In the genomic region with DNA sequence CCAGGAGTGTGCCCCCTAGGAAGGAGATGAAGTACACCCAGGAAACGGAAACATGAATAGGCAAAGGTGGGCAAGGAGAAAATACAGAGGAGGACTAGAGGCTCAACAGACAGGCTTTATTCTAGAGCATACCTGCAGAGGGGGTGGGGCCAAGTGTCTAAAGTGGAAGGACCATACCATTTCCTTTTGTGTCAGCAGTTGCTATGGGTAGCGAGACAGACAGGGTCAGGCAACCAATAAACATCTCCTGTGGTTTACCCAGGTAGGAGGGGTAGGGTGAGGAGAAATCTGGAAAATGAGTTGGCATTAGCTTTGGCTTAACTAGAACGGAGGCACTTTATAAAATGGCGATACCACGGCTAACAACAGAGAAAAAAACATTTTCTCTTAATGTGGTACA, we compare ENCODE assay signal across 7 mouse cellular contexts. TPM values are rescaled to one million over a fixed set of nuclear protein-coding genes. Genes with fewer than 3 reads are reported as not detected.
DNase-seq lines count a peak whose midpoint lies in the region; ATAC-seq and TF ChIP-seq lines count a peak whose summit lies in the region.

No protein-coding gene starts in this region.

- H3K36me3 ChIP-seq in ES-E14 (ENCODE audit: control insufficient read depth, insufficient read depth, low read length, poor library complexity, severe bottlenecking) = peaks cover 23% of the 10 kb centered on the region
- peaks cover 3% of the 10 kb centered on the region for H3K36me3 ChIP-seq in forebrain, embryonic 11.5 days (ENCODE audit: control insufficient read depth, insufficient read depth, low read length)
- H3K36me3 ChIP-seq in kidney, embryonic 14.5 days (ENCODE audit: control insufficient read depth, insufficient read depth, low read length) = peaks cover 27% of the 10 kb centered on the region
- peaks cover 13% of the 10 kb centered on the region for H3K36me3 ChIP-seq in thymus, adult 2 months (ENCODE audit: control insufficient read depth, insufficient read depth, low read length)

- peak overlapping the region; percentile 75; the same call in 1 of the 2 replicates for H3K4me2 ChIP-seq in forebrain, embryonic 11.5 days (ENCODE audit: low read depth, low read length, severe bottlenecking)
- H3K4me2 ChIP-seq in kidney, embryonic 14.5 days (replicated peaks; ENCODE audit: low read depth, low read length) = peak overlapping the region; percentile 67

- no peak overlapping the region for H3K27ac ChIP-seq in ES-E14 (ENCODE audit: insufficient read depth, low read depth, low read length, poor library complexity, severe bottlenecking)
- no peak overlapping the region for H3K27ac ChIP-seq in forebrain, embryonic 11.5 days (ENCODE audit: low read depth, low read length)
- peak overlapping the region; percentile 92; the same call in 1 of the 2 replicates for H3K27ac ChIP-seq in kidney, embryonic 14.5 days (ENCODE audit: low read depth, low read length)
- no peak overlapping the region for H3K27ac ChIP-seq in thymus, adult 2 months (ENCODE audit: control insufficient read depth, insufficient read depth, low read length)

- peaks cover 3 to 7% of the 10 kb centered on the region in 2 experiments; a peak in 2 of 4 replicates for H3K4me1 ChIP-seq in ES-E14 (ENCODE audit: control insufficient read depth in 2 of 2, insufficient read depth in 2 of 2, low read length in 2 of 2, poor library complexity in 1 of 2)
- H3K4me1 ChIP-seq in forebrain, embryonic 11.5 days (replicated peaks; ENCODE audit: control insufficient read depth, insufficient read depth, low read length) = peaks cover 5% of the 10 kb centered on the region; the same call in 1 of the 2 replicates
- H3K4me1 ChIP-seq in kidney, embryonic 14.5 days (ENCODE audit: control insufficient read depth, insufficient read depth, low read length) = peaks cover 13% of the 10 kb centered on the region
- H3K4me1 ChIP-seq in thymus, adult 2 months (replicated peaks; ENCODE audit: control insufficient read depth, insufficient read depth, low read length) = peaks cover 16% of the 10 kb centered on the region

- TF ChIP-seq POLR2A in thymus, adult 2 months (IDR thresholded peaks at IDR 0.05; ENCODE audit: control insufficient read depth, extremely low read depth, insufficient read depth, low read length, poor library complexity) = no peak

- peak overlapping the region in 1 of 2 experiments; percentile 85; a peak in 2 of 4 replicates for H3K4me3 ChIP-seq in ES-E14 (ENCODE audit: insufficient read depth in 1 of 2, low read depth in 1 of 2, low read length in 2 of 2, poor library complexity in 1 of 2, severe bottlenecking in 1 of 2)
- H3K4me3 ChIP-seq in forebrain, embryonic 11.5 days (ENCODE audit: low read depth, low read length) = peak overlapping the region; percentile 67; the same call in 1 of the 2 replicates
- H3K4me3 ChIP-seq in kidney, embryonic 14.5 days (ENCODE audit: low read length) = peak overlapping the region; percentile 79
- H3K4me3 ChIP-seq in thymus, adult 2 months (ENCODE audit: control insufficient read depth, insufficient read depth, low read length) = no peak overlapping the region

- no peaks in the 10 kb centered on the region for H3K9me3 ChIP-seq in ES-E14 (ENCODE audit: control insufficient read depth, insufficient read depth, low read depth, low read length)
- no peaks in the 10 kb centered on the region; the same call in 1 of the 2 replicates for H3K9me3 ChIP-seq in forebrain, embryonic 11.5 days (ENCODE audit: control insufficient read depth, low read length)
- H3K9me3 ChIP-seq in kidney, embryonic 14.5 days (ENCODE audit: control insufficient read depth, low read length) = no peaks in the 10 kb centered on the region

- no peak for ATAC-seq in forebrain, embryonic 11.5 days (replicated peaks; ENCODE audit: low FRiP score)
- ATAC-seq in kidney, embryonic 14.5 days (ENCODE audit: low FRiP score, low TSS enrichment) = no peak

- no peaks in the 10 kb centered on the region for H3K27me3 ChIP-seq in forebrain, embryonic 11.5 days (ENCODE audit: control insufficient read depth, insufficient read depth, low read length)
- H3K27me3 ChIP-seq in kidney, embryonic 14.5 days (ENCODE audit: control insufficient read depth, insufficient read depth, low read length) = no peaks in the 10 kb centered on the region
- no peaks in the 10 kb centered on the region for H3K27me3 ChIP-seq in thymus, adult 2 months (ENCODE audit: control insufficient read depth, insufficient read depth, low read length)

- no peak overlapping the region for H3K9ac ChIP-seq in ES-E14 (ENCODE audit: insufficient read depth, low read depth, low read length, poor library complexity, severe bottlenecking)
- H3K9ac ChIP-seq in forebrain, embryonic 11.5 days (ENCODE audit: low read length) = no peak overlapping the region; the same call in 1 of the 2 replicates
- H3K9ac ChIP-seq in kidney, embryonic 14.5 days (ENCODE audit: low read depth, low read length) = 0 out of 2 replicates have a peak overlapping the region, but pooled peaks have one; percentile 89

- no peak for TF ChIP-seq CTCF in thymus, adult 2 months (IDR thresholded peaks at IDR 0.05; ENCODE audit: borderline replicate concordance, control insufficient read depth, extremely low read depth, insufficient read depth, low read length, poor library complexity)

- peak; percentile 80 for DNase-seq in CD4-positive, CD25-positive, alpha-beta regulatory T cell, adult 2 months (ENCODE audit: low read depth, low spot score)
- no peak for DNase-seq in ES-E14 (ENCODE audit: low read depth, low spot score)
- DNase-seq in forebrain, embryonic 11.5 days (ENCODE audit: low spot score) = no peak
- DNase-seq in lung, postnatal 36 days = peak; percentile 90
- peak; percentile 73 for DNase-seq in thymus, adult 2 months
- no peak for DNase-seq in layer of hippocampus, adult 18-20 months (ENCODE audit: low spot score in 2 of 2)

- in situ Hi-C loops in ES-E14 (cut with MboI; ENCODE audit: low sequenced_read_pairs in 2 of 2, unreplicated experiment in 2 of 2) = no loop called here

- WGBS in forebrain, embryonic 11.5 days = 66% methylated on average over 5 of the region's 5 CpGs
- WGBS in kidney, embryonic 14.5 days = 63% methylated on average over 5 of the region's 5 CpGs
- 41% methylated on average over 5 of the region's 5 CpGs for WGBS in thymus, adult 2 months

TF ChIP-seq in ES-E14, 5 proteins besides CTCF, POLR2A, EP300 and RAD21:
- TF ChIP-seq MAFK (IDR thresholded peaks at IDR 0.05; ENCODE audit: insufficient read depth, low read depth, low read length) (0 out of 2 replicates have a peak, but pooled peaks have one; percentile 6), ZC3H11A (IDR thresholded peaks at IDR 0.05; ENCODE audit: borderline replicate concordance, low read depth, low read length) (no peak)

RNA-seq across cellular contexts. Expression of a gene that starts 1.1 kb away (rescaled TPM):
- 6.1 and 9.0 TPM in 2 replicates for total RNA-seq in ES-E14 (2012; rRNA removed)
- polyA plus RNA-seq in forebrain, embryonic 11.5 days (2014; fragmentation: Nextera tagmentation; extraction: Ambion mirVana) = 8.1 and 10.1 TPM in 2 replicates
- 8.7 and 13.0 TPM in 2 replicates for polyA plus RNA-seq in kidney, embryonic 14.5 days (2014; fragmentation: Nextera tagmentation; extraction: Ambion mirVana)
- 33.3 and 36.8 TPM in 2 replicates for polyA plus RNA-seq in thymus, adult 2 months (2012; rRNA removed)
- total RNA-seq in layer of hippocampus, adult 18-20 months (2021) = 10 to 100 TPM; 19.5 to 22.0 TPM

RNA-seq across cellular contexts. Expression of a gene that starts 19.9 kb away (rescaled TPM):
- 1.5 and 2.7 TPM in 2 replicates for total RNA-seq in ES-E14 (2012; rRNA removed)
- polyA plus RNA-seq in forebrain, embryonic 11.5 days (2014; fragmentation: Nextera tagmentation; extraction: Ambion mirVana) = 5.1 and 5.8 TPM in 2 replicates
- 35.6 and 40.0 TPM in 2 replicates for polyA plus RNA-seq in kidney, embryonic 14.5 days (2014; fragmentation: Nextera tagmentation; extraction: Ambion mirVana)
- polyA plus RNA-seq in thymus, adult 2 months (2012; rRNA removed) = 15.9 and 26.7 TPM in 2 replicates
- total RNA-seq in layer of hippocampus, adult 18-20 months (2021) = 10 to 100 TPM; 12.6 to 14.1 TPM

RNA-seq across cellular contexts. Expression of a gene that starts 21.7 kb away (rescaled TPM):
- 29.7 and 34.4 TPM in 2 replicates for total RNA-seq in ES-E14 (2012; rRNA removed)
- 23.1 and 23.9 TPM in 2 replicates for polyA plus RNA-seq in forebrain, embryonic 11.5 days (2014; fragmentation: Nextera tagmentation; extraction: Ambion mirVana)
- 22.6 and 25.7 TPM in 2 replicates for polyA plus RNA-seq in kidney, embryonic 14.5 days (2014; fragmentation: Nextera tagmentation; extraction: Ambion mirVana)
- 59.0 and 62.3 TPM in 2 replicates for polyA plus RNA-seq in thymus, adult 2 months (2012; rRNA removed)
- 10 to 100 TPM; 61.1 to 63.4 TPM for total RNA-seq in layer of hippocampus, adult 18-20 months (2021)

Comparison
In these comparisons a context has a peak if more than half of its experiments do, and no peak if none do; other contexts are left out.
1. DNase-seq: peak in CD4-positive, CD25-positive, alpha-beta regulatory T cell, adult 2 months (single experiment), lung, postnatal 36 days (single experiment) and thymus, adult 2 months (single experiment); none in ES-E14 (single experiment), forebrain, embryonic 11.5 days (single experiment) and layer of hippocampus, adult 18-20 months (0 of 2).